Mouse (Mus musculus): ENCODE results near the gene Pmm1.

Pmm1 gene

GRCm38 (mm10) chr15:81956457-81956856 lies 4.3 kb downstream of the Pmm1 start:
- no peak for DNase-seq (ENCODE audit: low read depth, low spot score)

GRCm38 (mm10) chr15:81955414-81955813 lies 5.3 kb downstream of the Pmm1 start:
- DNase-seq (ENCODE audit: low read depth, low spot score): no peak

GRCm38 (mm10) chr15:81954716-81955115 lies 6.0 kb downstream of the Pmm1 start:
- no peak for DNase-seq (ENCODE audit: low read depth, low spot score)

DNA sequence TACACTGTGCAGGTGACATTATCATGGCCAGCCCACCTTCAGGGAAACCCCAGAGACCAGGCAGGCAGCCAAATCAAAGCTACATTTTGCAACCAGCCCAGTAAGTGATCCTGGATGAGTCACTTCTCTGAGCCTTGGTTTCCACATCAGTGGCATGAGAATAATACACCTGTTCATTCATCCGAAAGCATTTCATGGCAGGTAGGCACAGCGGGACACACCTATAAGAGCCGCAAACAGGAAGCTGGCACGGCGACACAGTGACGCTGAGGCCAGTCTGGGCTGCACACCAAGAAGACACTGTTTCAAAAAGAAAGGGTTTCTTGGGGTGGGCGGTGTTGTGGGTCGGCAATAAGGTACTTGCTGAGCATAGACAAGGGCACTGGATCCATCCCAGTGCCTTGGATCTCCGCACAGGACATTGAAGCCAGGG lies 6.6 kb downstream of the Pmm1 start:
- DNase-seq (ENCODE audit: low read depth, low spot score): no peak

GRCm38 (mm10) chr15:81952310-81952709 lies 8.4 kb downstream of the Pmm1 start:
- no peak for DNase-seq (ENCODE audit: low read depth, low spot score)

- DNase-seq (ENCODE audit: low read depth, low spot score): no peak
Observed at GRCm38 (mm10) chr15:81951159-81951558, 9.6 kb downstream of the Pmm1 start.

DNA sequence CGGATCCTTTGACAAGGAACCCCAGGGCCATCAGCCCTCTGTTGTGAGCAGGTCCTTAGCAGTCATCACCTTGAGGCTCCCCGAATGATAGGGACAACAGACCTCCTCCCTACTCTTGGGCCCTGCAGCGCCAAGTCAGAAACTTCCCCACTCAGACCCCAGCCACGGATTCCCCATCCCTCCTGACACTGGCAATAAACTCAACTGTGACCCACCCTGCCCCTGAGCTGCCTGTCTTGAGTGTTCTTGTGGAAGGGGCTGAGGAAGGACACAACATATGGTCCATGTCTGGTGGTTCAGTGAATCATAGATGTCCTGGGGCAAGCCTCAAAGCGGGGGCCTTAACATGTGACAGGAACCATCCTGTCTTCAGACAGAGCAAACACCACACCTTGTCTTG lies 10.0 kb downstream of the Pmm1 start:
- no peak for DNase-seq (ENCODE audit: low read depth, low spot score)

DNA sequence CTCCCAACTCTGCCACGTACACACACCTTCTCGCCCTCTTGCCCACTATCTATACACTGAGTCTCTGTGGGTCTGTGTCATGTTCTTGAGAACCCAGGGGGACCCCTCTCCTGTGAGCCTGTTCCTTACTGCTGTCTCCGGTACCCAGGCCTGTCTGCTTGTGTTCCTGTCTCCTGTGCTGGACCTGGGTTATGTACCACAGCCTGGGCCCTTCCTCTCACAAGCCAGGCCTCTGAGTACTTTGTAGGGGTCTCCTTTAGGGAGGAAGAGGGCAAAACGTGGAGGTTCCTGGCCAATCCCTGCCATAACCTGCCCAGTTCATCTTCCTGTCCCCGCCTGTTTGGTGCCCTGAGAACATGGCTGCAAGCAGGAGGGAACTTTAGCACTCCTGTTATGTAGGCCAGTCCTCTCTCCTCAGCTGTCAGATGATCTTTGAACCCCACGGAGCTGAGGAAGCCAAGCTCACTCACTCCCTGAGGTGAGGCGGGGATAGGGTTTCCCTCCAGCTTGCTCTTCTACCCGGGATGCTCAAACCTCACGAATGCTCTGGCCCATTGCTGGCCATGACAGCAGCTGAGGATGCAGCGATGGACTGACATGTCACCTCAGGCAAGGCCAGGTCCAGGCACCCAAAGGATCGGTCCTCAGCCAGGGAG lies 11.1 kb downstream of the Pmm1 start:
- no peak for DNase-seq (ENCODE audit: low read depth, low spot score)

DNA sequence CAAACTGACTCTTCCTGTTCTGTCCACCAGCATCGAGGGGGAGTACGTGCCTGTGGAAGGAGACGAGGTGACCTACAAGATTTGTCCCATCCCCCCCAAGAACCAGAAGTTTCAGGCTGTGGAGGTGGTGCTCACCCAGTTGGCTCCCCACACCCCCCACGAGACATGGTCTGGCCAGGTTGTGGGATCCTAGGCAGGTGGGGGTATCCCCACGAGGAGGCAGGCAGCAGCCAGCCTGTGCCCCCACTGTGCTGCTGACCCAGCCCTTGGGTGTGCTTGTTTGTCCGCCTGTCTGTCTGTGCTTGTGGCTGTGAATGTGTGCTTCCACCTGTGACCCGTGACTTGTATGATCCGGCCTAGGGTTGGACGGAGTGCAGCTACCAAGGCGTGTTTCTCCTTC lies 11.7 kb downstream of the Pmm1 start:
- no peak for DNase-seq (ENCODE audit: low read depth, low spot score)

DNA sequence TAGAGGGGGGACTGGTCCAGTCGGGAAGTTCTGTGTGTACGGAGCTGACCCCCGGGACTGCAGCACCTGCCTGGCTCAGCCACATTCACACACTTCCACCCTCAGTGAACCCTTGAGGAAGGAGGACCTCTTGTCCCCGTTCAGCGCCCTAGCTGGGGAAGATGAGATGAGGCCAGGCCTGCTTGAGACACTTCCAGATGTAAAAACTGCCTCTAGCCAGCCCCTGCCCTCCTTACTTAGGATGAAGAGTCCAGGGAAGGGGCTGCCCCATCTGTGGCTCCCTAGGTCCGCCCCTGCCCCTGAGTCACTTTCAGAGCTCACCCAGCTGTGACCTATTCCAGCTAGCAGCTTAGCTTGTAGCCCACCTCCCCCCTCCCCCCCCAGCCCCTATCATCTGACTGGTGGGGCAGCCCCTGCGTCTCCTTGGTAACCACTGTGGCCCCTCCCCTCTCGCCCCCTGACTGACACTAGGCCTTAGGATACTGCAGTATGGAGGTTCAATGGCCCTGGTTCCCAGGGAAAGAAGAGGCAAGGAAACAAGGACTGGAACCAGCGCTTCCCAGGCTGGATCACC lies 17.5 kb downstream of the Pmm1 start:
- no peak for DNase-seq (ENCODE audit: low read depth, low spot score)

DNA sequence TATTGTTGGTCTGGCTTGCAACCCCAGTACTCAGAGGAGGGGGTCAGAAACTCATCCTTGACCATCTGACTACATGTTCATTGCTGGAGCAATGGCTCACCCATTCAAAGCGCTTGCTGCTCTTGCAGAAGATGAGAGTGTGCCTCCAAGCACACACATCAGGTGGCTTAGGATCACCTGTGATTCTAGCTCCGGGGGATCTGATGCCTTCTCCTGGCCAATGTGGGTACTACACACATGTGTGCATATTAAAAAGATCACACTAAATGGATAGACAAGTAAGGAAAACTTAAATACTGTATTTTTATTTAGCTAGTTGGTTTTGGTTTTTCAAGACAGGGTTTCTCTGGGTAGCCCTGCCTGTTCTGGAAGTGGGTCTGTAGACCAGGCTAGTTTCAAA lies 19.7 kb downstream of the Pmm1 start:
- DNase-seq (ENCODE audit: low read depth, low spot score): no peak

DNA sequence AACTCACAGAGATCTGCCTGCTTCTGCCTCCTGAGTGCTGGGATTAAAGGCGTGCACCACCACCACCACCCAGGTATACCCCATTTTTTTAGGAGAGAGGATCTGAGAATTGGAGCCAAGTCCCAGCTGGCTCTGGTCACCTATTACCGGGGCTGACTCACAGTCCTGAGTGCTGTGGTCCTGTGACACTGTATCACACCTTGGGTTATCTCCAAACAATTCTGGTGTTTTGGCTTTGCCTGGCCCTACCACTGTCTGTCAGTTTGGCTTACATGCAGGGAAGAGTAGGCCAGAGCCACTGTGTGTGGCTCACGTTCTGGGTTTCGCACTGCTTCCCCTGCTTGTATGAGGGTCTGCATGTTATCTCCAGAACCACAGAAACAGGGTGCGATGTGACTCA lies 20.5 kb downstream of the Pmm1 start:
- DNase-seq (ENCODE audit: low read depth, low spot score): no peak

- no peak for DNase-seq (ENCODE audit: low read depth, low spot score)
Observed at GRCm38 (mm10) chr15:81939774-81940173, 21.0 kb downstream of the Pmm1 start.

- no peak for DNase-seq (ENCODE audit: low read depth, low spot score)
Observed at GRCm38 (mm10) chr15:81939157-81939715, 21.5 kb downstream of the Pmm1 start.

DNA sequence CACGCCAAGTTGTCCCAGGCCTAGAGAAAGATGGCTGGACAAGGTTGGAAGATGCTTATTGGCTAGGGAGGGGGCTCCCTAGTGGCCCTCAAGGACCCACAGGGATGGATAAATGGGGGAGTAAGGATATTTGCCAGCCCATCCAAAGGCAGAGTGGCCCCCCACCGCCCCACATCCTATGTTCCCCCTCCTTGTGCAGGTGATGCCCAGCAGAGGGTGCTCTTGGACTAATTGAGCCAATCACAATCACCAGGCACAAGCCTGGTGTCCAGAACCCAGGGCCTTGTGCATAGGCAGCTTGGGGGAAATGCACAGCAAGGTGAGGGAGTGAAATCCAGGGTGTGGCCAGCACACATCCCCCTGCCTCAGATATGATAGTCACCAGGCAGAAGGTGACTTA lies 22.5 kb downstream of the Pmm1 start:
- no peak for DNase-seq (ENCODE audit: low read depth, low spot score)

DNA sequence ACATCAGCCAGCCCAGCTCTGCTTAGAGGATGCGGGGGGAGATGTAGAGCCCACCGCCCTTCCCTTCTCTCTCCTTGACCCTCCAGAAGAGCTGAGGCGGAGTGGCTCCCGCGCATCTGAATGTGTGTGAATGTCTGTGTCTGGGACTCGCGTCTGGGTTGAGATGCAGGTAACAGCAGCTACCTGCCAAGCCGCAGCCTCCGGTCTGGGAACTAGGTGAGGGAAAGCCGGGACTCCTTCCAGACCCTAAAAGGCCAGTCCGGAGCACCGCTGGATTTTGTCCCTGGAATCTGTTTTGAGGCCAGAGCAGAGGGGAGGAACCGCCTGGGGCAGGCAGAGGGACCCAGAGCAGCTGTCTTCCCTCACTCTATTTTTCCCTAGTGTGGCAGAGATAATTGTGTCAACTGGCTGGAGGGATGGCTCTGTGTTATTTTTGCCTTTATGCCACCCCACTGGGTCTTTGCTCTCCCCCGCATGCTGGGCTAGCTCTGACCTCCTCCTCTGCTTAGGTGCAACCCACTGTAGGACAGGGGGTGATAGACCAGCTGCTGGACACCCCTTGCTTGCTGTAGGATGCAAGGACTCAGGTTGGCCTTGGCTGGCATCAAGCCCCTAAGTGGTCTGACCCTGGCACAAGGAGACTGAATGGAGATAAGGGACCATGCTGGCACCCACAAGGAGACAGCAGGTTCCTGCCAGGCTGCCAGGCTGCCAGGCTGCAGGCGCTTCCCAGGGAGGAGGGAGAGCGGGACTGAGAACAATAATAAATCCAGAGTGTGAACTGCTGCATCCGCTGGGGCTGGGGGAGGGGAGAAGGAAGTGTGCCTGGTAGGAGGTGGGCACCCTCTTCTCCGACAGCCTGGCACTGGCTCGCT lies 23.4 kb downstream of the Pmm1 start:
- DNase-seq (ENCODE audit: low read depth, low spot score): no peak

DNA sequence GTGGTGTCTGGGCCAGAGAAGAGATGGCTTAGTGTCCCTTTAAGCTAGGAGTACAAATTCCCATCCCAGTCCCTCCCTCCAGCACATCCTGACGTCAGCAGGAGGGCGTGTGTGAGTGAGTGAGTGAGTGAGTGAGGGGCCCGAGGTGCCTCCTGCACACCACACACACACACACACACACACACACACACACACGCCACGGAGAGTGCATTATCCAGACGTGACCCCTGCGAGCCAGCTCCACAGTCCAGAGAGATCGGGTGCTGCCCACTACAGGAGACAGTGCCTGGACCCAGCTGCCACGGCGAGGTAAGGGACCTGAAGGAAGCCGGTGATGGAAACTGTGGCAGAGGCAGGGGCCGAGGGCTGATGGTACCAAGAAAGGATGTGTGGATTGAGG lies 24.1 kb downstream of the Pmm1 start, which contains the start of gene Csdc2:
Csdc2 (plus strand) TSS at position 81 of the 400 bp plus-strand sequence.
- no peak for DNase-seq (ENCODE audit: low read depth, low spot score)

- no peak for DNase-seq (ENCODE audit: low read depth, low spot score)
Observed at GRCm38 (mm10) chr15:81935869-81936637, 24.7 kb downstream of the Pmm1 start.

GRCm38 (mm10) chr15:81933986-81934385 lies 26.7 kb downstream of the Pmm1 start:
- no peak for DNase-seq (ENCODE audit: low read depth, low spot score)

- no peak for DNase-seq (ENCODE audit: low read depth, low spot score)
Observed at GRCm38 (mm10) chr15:81932951-81933470, 27.7 kb downstream of the Pmm1 start.

GRCm38 (mm10) chr15:81928277-81928676 lies 32.5 kb downstream of the Pmm1 start:
- no peak for DNase-seq (ENCODE audit: low read depth, low spot score)

Measured in brain, embryonic 18.5 days (tissue).